Mouse (Mus musculus) spleen, adult 2 months (tissue): ENCODE measurements around the gene Dnajc3. TPM values are rescaled to one million over a fixed set of nuclear protein-coding genes. Genes with fewer than 3 reads are reported as not detected.

Source experiments
- DNase-seq, 2 experiments: peaks; one replicate each; pipeline versions ENCODE4 v3.0.0 to v3.0.0-alpha.2; 2012 to 2021; ENCODE audit warnings: low spot score in 2 of 2, low read depth in 1 of 2
- H3K27ac ChIP-seq: fragments of 200-500 bp; 2 replicates; pipeline ENCODE4 v1.5.1; 2012; ENCODE audit warnings: low read length, inconsistent platforms; ENCODE audit not compliant: insufficient read depth
- H3K27me3 ChIP-seq: fragments of 200-500 bp; 2 replicates; pipeline ENCODE4 v1.6.1; 2012; ENCODE audit warnings: mild to moderate bottlenecking, moderate library complexity, low read length, inconsistent platforms; ENCODE audit not compliant: control insufficient read depth, insufficient read depth
- H3K36me3 ChIP-seq: fragments of 200-500 bp; 2 replicates; pipeline ENCODE4 v1.6.1; 2012; ENCODE audit warnings: mild to moderate bottlenecking, low read length, inconsistent platforms; ENCODE audit not compliant: control insufficient read depth, insufficient read depth
- H3K4me1 ChIP-seq: fragments of 200-500 bp; 2 replicates; pipeline ENCODE4 v1.6.1; 2011; ENCODE audit warnings: inconsistent platforms; ENCODE audit not compliant: control insufficient read depth, insufficient read depth, insufficient read length
- H3K4me3 ChIP-seq: fragments of 200-500 bp; 2 replicates; pipeline ENCODE4 v1.5.1; 2011; ENCODE audit warnings: mild to moderate bottlenecking, inconsistent platforms; ENCODE audit not compliant: insufficient read depth, insufficient read length; ENCODE audit errors: extremely low read depth
- CTCF ChIP-seq: fragments of 200-500 bp; IDR thresholded peaks from 2 replicates; pipeline ENCODE4 v1.5.1; 2011; ENCODE audit warnings: mild to moderate bottlenecking, inconsistent platforms; ENCODE audit not compliant: insufficient read depth, insufficient read length, insufficient replicate concordance; ENCODE audit errors: extremely low read depth
- POLR2A ChIP-seq: fragments of 200-500 bp; IDR thresholded peaks from 2 replicates; pipeline ENCODE4 v1.6.1; 2011; ENCODE audit warnings: low read depth, low read length, inconsistent platforms
- WGBS: fragments of 180-500 bp; shearing (Covaris S2); methylation state at CpG from one replicate; pipeline ENCODE4 v1.1.7; 2018; 5-methylcytosine and 5-hydroxymethylcytosine counted together
- polyA plus RNA-seq: library from polyadenylated mRNA; depleted of rRNA; stranded (reverse); fragments of >200 nt; gene quantifications from 2 replicates; pipeline ENCODE4 v1.2.3, GENCODE M21; 2012

Gene Dnajc3
- polyA plus RNA-seq, 1 experiment = 10.0 TPM

GRCm38 (mm10) chr14:119005834-119006233, 68.1 kb downstream of the Dnajc3 start:
- DNase-seq = no peak
- peaks cover 2% of the 10 kb centered on the region; the same call in 1 of the 2 replicates for H3K4me1 ChIP-seq

GRCm38 (mm10) chr14:119006441-119007102, 68.8 kb downstream of the Dnajc3 start:
- H3K4me3 ChIP-seq = peak overlapping the region; percentile 55
- WGBS = 1% methylated on average over 49 of the region's 49 CpGs
- H3K27ac ChIP-seq = no peak overlapping the region
- H3K36me3 ChIP-seq = no peaks in the 10 kb centered on the region
- DNase-seq = no peak
- H3K4me1 ChIP-seq = peaks cover 2% of the 10 kb centered on the region; the same call in 1 of the 2 replicates
- H3K27me3 ChIP-seq = no peaks in the 10 kb centered on the region
- TF ChIP-seq CTCF = no peak
- TF ChIP-seq POLR2A = no peak

More at GRCm38 (mm10) chr14:119005834-119006233, 68.1 kb downstream of the Dnajc3 start:
- H3K27ac ChIP-seq = no peak overlapping the region
- 23% methylated on average over 5 of the region's 5 CpGs for WGBS
- no peaks in the 10 kb centered on the region for H3K36me3 ChIP-seq
- H3K4me3 ChIP-seq = no peak overlapping the region; the same call in 1 of the 2 replicates
- TF ChIP-seq CTCF (no peak), POLR2A (no peak)
- no peaks in the 10 kb centered on the region for H3K27me3 ChIP-seq

GRCm38 (mm10) chr14:119007103-119007951, 69.6 kb downstream of the Dnajc3 start:
- peak overlapping the region; percentile 35; the same call in 1 of the 2 replicates for H3K27ac ChIP-seq
- H3K27me3 ChIP-seq = no peaks in the 10 kb centered on the region
- H3K4me1 ChIP-seq = peaks cover 2% of the 10 kb centered on the region; the same call in 1 of the 2 replicates
- whole genome bisulfite sequencing = under 1% methylated on average over 13 of the region's 13 CpGs
- peak overlapping the region; percentile 55 for H3K4me3 ChIP-seq
- H3K36me3 ChIP-seq = no peaks in the 10 kb centered on the region
- TF ChIP-seq POLR2A (peak; percentile 36), CTCF (no peak)
- peak; percentile 98 to 100 for DNase-seq

- Histone ChIP-seq H3K27ac (no peak overlapping the region; the same call in 1 of the 2 replicates), H3K4me1 (peaks cover 2% of the 10 kb centered on the region; the same call in 1 of the 2 replicates), H3K4me3 (no peak overlapping the region; the same call in 1 of the 2 replicates), H3K27me3 (no peaks in the 10 kb centered on the region), H3K36me3 (no peaks in the 10 kb centered on the region)
- WGBS = 47% methylated on average over 7 of the region's 7 CpGs
- no peak for DNase-seq
- TF ChIP-seq POLR2A (no peak), CTCF (no peak)
Measured at GRCm38 (mm10) chr14:119008031-119008590, 70.3 kb downstream of the Dnajc3 start.

- Histone ChIP-seq H3K4me1 (peaks cover 2% of the 10 kb centered on the region; the same call in 1 of the 2 replicates), H3K4me3 (no peak overlapping the region), H3K27me3 (no peaks in the 10 kb centered on the region), H3K27ac (no peak overlapping the region), H3K36me3 (no peaks in the 10 kb centered on the region)
- no peak for DNase-seq
- TF ChIP-seq CTCF = no peak
- TF ChIP-seq POLR2A = no peak
- WGBS = 96% methylated on average over 2 of the region's 2 CpGs
Measured at GRCm38 (mm10) chr14:119009531-119009930, 71.8 kb downstream of the Dnajc3 start.

- 76% methylated on average over 23 of the region's 23 CpGs for WGBS
- DNase-seq = peak in 1 of 2 experiments; percentile 19
- H3K4me3 ChIP-seq = no peak overlapping the region; the same call in 1 of the 2 replicates
Measured at GRCm38 (mm10) chr14:119012607-119013431, 75.0 kb downstream of the Dnajc3 start.

More at GRCm38 (mm10) chr14:119012607-119013431, 75.0 kb downstream of the Dnajc3 start:
- no peaks in the 10 kb centered on the region for H3K36me3 ChIP-seq
- TF ChIP-seq CTCF = no peak
- H3K27ac ChIP-seq = no peak overlapping the region
- H3K4me1 ChIP-seq = peaks cover 2% of the 10 kb centered on the region; the same call in 1 of the 2 replicates
- no peaks in the 10 kb centered on the region for H3K27me3 ChIP-seq
